Mouse (Mus musculus) hindbrain, embryonic 16.5 days (tissue): Measurements from ENCODE around the gene Tmed2. TPM values are rescaled to one million over a fixed set of nuclear protein-coding genes. Genes with fewer than 3 reads are reported as not detected.
"Not testable (repeated sequence)": the region's sequence is repeated elsewhere in the genome, so short reads cannot be mapped to it uniquely, and the experiment has no call there.

Experiments used
- ATAC-seq: fragments of 200-750 bp; cut with Nextera tagmentation; 2 replicates; pipeline ENCODE4 v1.8.0; 2017; ENCODE audit warnings: moderate TSS enrichment, moderate library complexity
- H3K27ac ChIP-seq: fragments of 300-500 bp; sonication (generic); 2 replicates; pipeline ENCODE4 v1.5.1; 2014; ENCODE audit warnings: low read depth, mild to moderate bottlenecking, control low read depth, low read length, moderate library complexity
- H3K27me3 ChIP-seq: fragments of 300-500 bp; sonication (generic); replicated peaks from 2 replicates; pipeline ENCODE4 v1.6.1; 2014; ENCODE audit warnings: low read length; ENCODE audit not compliant: control insufficient read depth, insufficient read depth
- H3K36me3 ChIP-seq: fragments of 300-500 bp; sonication (generic); 2 replicates; pipeline ENCODE4 v1.6.1; 2014; ENCODE audit warnings: mild to moderate bottlenecking, low read length, moderate library complexity, mixed read lengths; ENCODE audit not compliant: control insufficient read depth, insufficient read depth
- H3K4me1 ChIP-seq: fragments of 300-500 bp; sonication (generic); 2 replicates; pipeline ENCODE4 v1.6.1; 2014; ENCODE audit warnings: low read depth, low read length; ENCODE audit not compliant: control insufficient read depth, insufficient read depth
- H3K4me2 ChIP-seq: fragments of 300-500 bp; sonication (generic); 2 replicates; pipeline ENCODE4 v1.6.1; 2014; ENCODE audit warnings: mild to moderate bottlenecking, low read length, control low read depth, moderate library complexity
- H3K4me3 ChIP-seq: fragments of 300-500 bp; sonication (generic); 2 replicates; pipeline ENCODE4 v1.5.1; 2014; ENCODE audit warnings: mild to moderate bottlenecking, low read length, control low read depth, moderate library complexity
- H3K9ac ChIP-seq: fragments of 300-500 bp; sonication (generic); 2 replicates; pipeline ENCODE4 v1.6.1; 2014; ENCODE audit warnings: low read depth, mild to moderate bottlenecking, control low read depth, low read length, moderate library complexity
- H3K9me3 ChIP-seq: fragments of 300-500 bp; sonication (generic); 2 replicates; pipeline ENCODE4 v1.6.1; 2014; ENCODE audit warnings: mild to moderate bottlenecking, low read length, moderate library complexity; ENCODE audit not compliant: control insufficient read depth
- WGBS: fragments of 180-500 bp; shearing (Covaris S2); extraction: QIAGEN DNeasy Blood & Tissue Kit; methylation state at CpG from one replicate; pipeline ENCODE4 v1.1.7; 2014; 5-methylcytosine and 5-hydroxymethylcytosine counted together
- polyA plus RNA-seq: library from polyadenylated mRNA; unstranded; fragments of >200 nt; fragmentation: Nextera tagmentation; extraction: Ambion mirVana; gene quantifications from 2 replicates; pipeline ENCODE4 v1.2.1, GENCODE M21; 2015

The Tmed2 gene
- polyA plus RNA-seq = 342 and 347 TPM in 2 replicates

DNA sequence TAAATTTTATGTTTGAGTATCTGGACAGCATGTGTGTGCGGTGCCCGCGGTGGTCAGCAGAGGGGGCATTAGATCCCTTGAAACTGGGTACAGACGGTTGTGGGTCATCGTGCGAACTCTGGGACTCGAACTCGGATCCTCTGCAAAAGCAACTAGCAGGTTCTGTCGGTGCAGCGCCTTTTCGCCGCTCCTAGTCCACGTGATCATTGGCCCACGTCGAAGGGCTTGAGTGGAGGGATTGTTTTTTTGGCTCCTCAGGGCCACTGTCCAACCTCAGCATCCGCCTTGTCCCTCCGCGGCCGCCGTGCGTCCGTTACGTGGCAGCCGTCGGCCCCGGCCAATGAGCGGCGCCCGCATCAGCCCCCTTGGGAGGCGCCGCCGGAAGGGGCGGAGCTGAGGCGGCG lies at the start of gene Tmed2:
Gene Tmed2, plus strand, starts transcription at position 313 of the 404 bp plus-strand sequence.
- Histone ChIP-seq H3K9me3 (no peaks in the 10 kb centered on the region), H3K9ac (peak within 1 kb of the TSS; percentile 79), H3K27me3 (no peaks in the 10 kb centered on the region), H3K36me3 (peaks cover 11% of the 10 kb centered on the region; the same call in 1 of the 2 replicates), H3K4me1 (peaks cover 11% of the 10 kb centered on the region), H3K4me2 (peak within 1 kb of the TSS; percentile 84), H3K4me3 (peak within 1 kb of the TSS; percentile 61), H3K27ac (peak within 1 kb of the TSS; percentile 75)
- ATAC-seq = peak; percentile 97
- WGBS = under 1% methylated on average over 35 of the region's 35 CpGs

GRCm38 (mm10) chr5:124491732-124492131 lies 48.8 kb upstream of the Tmed2 start:
- no peak overlapping the region for H3K4me3 ChIP-seq
- no peaks in the 10 kb centered on the region for H3K27me3 ChIP-seq
- no peak overlapping the region for H3K27ac ChIP-seq
- H3K9ac ChIP-seq = no peak overlapping the region
- H3K36me3 ChIP-seq = peaks cover 3% of the 10 kb centered on the region; the same call in 1 of the 2 replicates
- no peaks in the 10 kb centered on the region for H3K4me1 ChIP-seq
- no peaks in the 10 kb centered on the region for H3K9me3 ChIP-seq
- 78% methylated on average over 4 of the region's 4 CpGs for WGBS
- no peak for ATAC-seq
- H3K4me2 ChIP-seq = no peak overlapping the region

- no peak for ATAC-seq
- Histone ChIP-seq H3K36me3 (peaks cover 3% of the 10 kb centered on the region; the same call in 1 of the 2 replicates), H3K27ac (no peak overlapping the region), H3K4me3 (no peak overlapping the region), H3K9ac (no peak overlapping the region), H3K9me3 (no peaks in the 10 kb centered on the region), H3K27me3 (no peaks in the 10 kb centered on the region), H3K4me1 (no peaks in the 10 kb centered on the region), H3K4me2 (no peak overlapping the region)
- 86% methylated on average over 4 of the region's 4 CpGs for WGBS
Measured at GRCm38 (mm10) chr5:124492618-124493017, 47.9 kb upstream of the Tmed2 start.

GRCm38 (mm10) chr5:124493455-124493854 lies 47.0 kb upstream of the Tmed2 start:
- Histone ChIP-seq H3K4me2 (no peak overlapping the region), H3K27me3 (no peaks in the 10 kb centered on the region), H3K4me1 (no peaks in the 10 kb centered on the region), H3K4me3 (no peak overlapping the region), H3K9me3 (no peaks in the 10 kb centered on the region), H3K27ac (no peak overlapping the region), H3K9ac (no peak overlapping the region), H3K36me3 (peaks cover 3% of the 10 kb centered on the region; the same call in 1 of the 2 replicates)
- ATAC-seq = no peak
- 89% methylated on average over 11 of the region's 11 CpGs for WGBS

GRCm38 (mm10) chr5:124495547-124495946 lies 44.9 kb upstream of the Tmed2 start:
- H3K9me3 ChIP-seq = no peaks in the 10 kb centered on the region

GRCm38 (mm10) chr5:124496614-124497514 lies 43.6 kb upstream of the Tmed2 start:
- H3K9me3 ChIP-seq = no peaks in the 10 kb centered on the region
- no peak overlapping the region for H3K4me2 ChIP-seq
- no peaks in the 10 kb centered on the region for H3K27me3 ChIP-seq
- no peak overlapping the region for H3K9ac ChIP-seq
- H3K4me3 ChIP-seq = no peak overlapping the region
- no peaks in the 10 kb centered on the region for H3K4me1 ChIP-seq
- WGBS = 75% methylated on average over 15 of the region's 15 CpGs
- ATAC-seq = no peak
- no peak overlapping the region for H3K27ac ChIP-seq
- no peaks in the 10 kb centered on the region; the same call in none of the 2 replicates for H3K36me3 ChIP-seq

More at GRCm38 (mm10) chr5:124495547-124495946, 44.9 kb upstream of the Tmed2 start:
- Histone ChIP-seq H3K27me3 (no peaks in the 10 kb centered on the region), H3K4me1 (no peaks in the 10 kb centered on the region), H3K36me3 (peaks cover 3% of the 10 kb centered on the region), H3K9ac (no peak overlapping the region), H3K4me2 (no peak overlapping the region), H3K27ac (no peak overlapping the region), H3K4me3 (no peak overlapping the region)
- no peak for ATAC-seq
- WGBS = 46% methylated on average over 7 of the region's 7 CpGs

GRCm38 (mm10) chr5:124498221-124498876 lies 42.1 kb upstream of the Tmed2 start:
- H3K4me2 ChIP-seq = no peak overlapping the region
- no peaks in the 10 kb centered on the region for H3K9me3 ChIP-seq
- 72% methylated on average over 9 of the region's 9 CpGs for WGBS

GRCm38 (mm10) chr5:124499001-124499400 lies 41.5 kb upstream of the Tmed2 start:
- Histone ChIP-seq H3K27ac (no peak overlapping the region), H3K4me3 (no peak overlapping the region), H3K36me3 (peaks cover 3% of the 10 kb centered on the region), H3K4me1 (no peaks in the 10 kb centered on the region), H3K27me3 (no peaks in the 10 kb centered on the region), H3K9me3 (no peaks in the 10 kb centered on the region), H3K4me2 (no peak overlapping the region), H3K9ac (no peak overlapping the region)
- ATAC-seq = no peak
- WGBS = 30% methylated on average over 5 of the region's 5 CpGs

More at GRCm38 (mm10) chr5:124498221-124498876, 42.1 kb upstream of the Tmed2 start:
- no peaks in the 10 kb centered on the region for H3K4me1 ChIP-seq
- no peak overlapping the region for H3K9ac ChIP-seq
- no peak overlapping the region for H3K27ac ChIP-seq
- no peak overlapping the region for H3K4me3 ChIP-seq
- H3K36me3 ChIP-seq = peaks cover 3% of the 10 kb centered on the region
- no peak for ATAC-seq
- no peaks in the 10 kb centered on the region for H3K27me3 ChIP-seq

DNA sequence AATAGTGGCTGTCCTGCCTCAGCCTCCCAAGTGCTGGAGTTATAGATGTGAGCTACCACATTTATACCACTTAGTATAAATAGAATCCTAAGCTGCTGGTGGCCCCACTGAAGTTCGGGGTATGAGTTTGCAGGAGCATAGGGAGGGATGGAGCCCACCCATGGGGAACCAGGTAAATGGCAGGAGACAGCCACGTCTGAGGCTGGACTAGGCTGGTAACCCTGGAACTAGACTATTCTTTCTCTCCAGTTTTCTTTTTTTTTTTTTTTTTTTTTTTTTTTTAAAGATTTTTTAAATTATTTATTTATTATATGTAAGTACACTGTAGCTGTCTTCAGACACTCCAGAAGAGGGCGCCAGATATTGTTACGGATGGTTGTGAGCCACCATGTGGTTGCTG lies 40.5 kb upstream of the Tmed2 start:
- not testable (repeated sequence) for H3K27ac ChIP-seq, H3K4me2 ChIP-seq, H3K4me1 ChIP-seq, H3K9me3 ChIP-seq, H3K9ac ChIP-seq, H3K4me3 ChIP-seq, H3K27me3 ChIP-seq, H3K36me3 ChIP-seq, ATAC-seq
- WGBS = 81% methylated on average over 2 of the region's 4 CpGs
